Mouse (Mus musculus): Measurements from ENCODE around the gene Dusp5. TPM values are rescaled to one million over a fixed set of nuclear protein-coding genes. Genes with fewer than 3 reads are reported as not detected.
"Not testable (repeated sequence)": the region's sequence is repeated elsewhere in the genome, so short reads cannot be mapped to it uniquely, and the experiment has no call there.

Gene Dusp5
- polyA plus RNA-seq, 1 experiment from 2014 or later = 6.9 TPM

- Histone ChIP-seq H3K4me2 (ENCODE audit: low read depth, low read length) (no peak overlapping the region), H3K27me3 (ENCODE audit: control insufficient read depth, insufficient read depth, low read depth, low read length) (no peaks in the 10 kb centered on the region), H3K4me1 (replicated peaks; ENCODE audit: control insufficient read depth, insufficient read depth, low read length) (no peaks in the 10 kb centered on the region), H3K4me3 (ENCODE audit: low read length) (no peak overlapping the region), H3K9ac (ENCODE audit: low read length) (no peak overlapping the region), H3K36me3 (ENCODE audit: control insufficient read depth, insufficient read depth, low read length) (no peaks in the 10 kb centered on the region), H3K27ac (ENCODE audit: low read length) (no peak overlapping the region), H3K9me3 (ENCODE audit: control insufficient read depth, low read length) (no peaks in the 10 kb centered on the region)
- ATAC-seq (ENCODE audit: low read depth) = no peak
- WGBS = 55% methylated on average over 4 of the region's 4 CpGs
Observed at GRCm38 (mm10) chr19:53492528-53492927, 36.4 kb upstream of the Dusp5 start.

DNA sequence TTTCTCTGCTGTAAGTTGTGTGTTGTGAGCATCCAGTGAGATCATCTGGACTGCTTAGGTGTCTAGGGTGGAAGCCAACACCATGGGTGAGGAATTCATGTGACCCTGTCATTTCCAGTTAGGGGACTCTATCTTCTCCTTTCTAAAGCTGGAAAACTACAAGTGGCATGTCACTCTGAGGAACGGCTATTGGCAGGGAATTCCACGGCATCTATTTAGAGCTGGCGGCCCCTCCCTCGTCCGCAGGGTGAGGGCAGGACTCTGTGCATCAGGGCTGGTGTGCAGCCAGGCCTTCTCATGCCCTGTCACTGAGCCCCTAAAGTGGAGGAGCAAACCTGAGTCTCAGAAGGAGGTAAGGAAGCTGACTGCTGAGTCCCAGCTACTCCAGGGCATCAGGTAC lies 35.0 kb upstream of the Dusp5 start:
- no peak for ATAC-seq (ENCODE audit: low read depth)
- H3K27me3 ChIP-seq (ENCODE audit: control insufficient read depth, insufficient read depth, low read depth, low read length) = no peaks in the 10 kb centered on the region
- no peaks in the 10 kb centered on the region for H3K4me1 ChIP-seq (replicated peaks; ENCODE audit: control insufficient read depth, insufficient read depth, low read length)
- no peak overlapping the region for H3K4me3 ChIP-seq (ENCODE audit: low read length)
- H3K9me3 ChIP-seq (ENCODE audit: control insufficient read depth, low read length) = no peaks in the 10 kb centered on the region
- H3K27ac ChIP-seq (ENCODE audit: low read length) = no peak overlapping the region
- no peak overlapping the region for H3K4me2 ChIP-seq (ENCODE audit: low read depth, low read length)
- H3K36me3 ChIP-seq (ENCODE audit: control insufficient read depth, insufficient read depth, low read length) = no peaks in the 10 kb centered on the region
- 49% methylated on average over 5 of the region's 5 CpGs for WGBS
- H3K9ac ChIP-seq (ENCODE audit: low read length) = no peak overlapping the region

DNA sequence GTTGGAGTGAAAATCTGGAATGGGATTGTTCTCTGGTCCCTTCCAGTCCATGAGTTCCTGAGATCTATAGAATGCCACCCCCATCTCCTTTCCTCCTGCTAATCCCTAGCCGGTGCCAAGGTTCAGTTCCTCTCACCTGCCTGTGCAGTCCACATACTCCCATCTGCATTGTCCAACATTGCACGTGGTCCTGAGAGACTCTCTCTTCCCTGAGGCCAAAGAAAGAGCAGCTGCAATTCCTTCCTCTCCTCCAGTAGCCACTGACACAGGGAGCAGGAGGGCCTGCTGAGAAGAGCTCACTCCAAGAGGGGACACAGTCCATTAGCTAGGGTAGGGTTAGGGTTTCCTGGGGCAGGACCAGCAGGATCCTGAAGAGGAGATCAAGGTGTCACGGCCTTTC lies 31.0 kb upstream of the Dusp5 start:
- no peaks in the 10 kb centered on the region for H3K27me3 ChIP-seq (ENCODE audit: control insufficient read depth, insufficient read depth, low read depth, low read length)
- ATAC-seq (ENCODE audit: low read depth) = no peak
- H3K4me3 ChIP-seq (ENCODE audit: low read length) = no peak overlapping the region
- no peak overlapping the region for H3K27ac ChIP-seq (ENCODE audit: low read length)
- no peak overlapping the region for H3K9ac ChIP-seq (ENCODE audit: low read length)
- 60% methylated on average over 3 of the region's 3 CpGs for WGBS
- H3K4me1 ChIP-seq (replicated peaks; ENCODE audit: control insufficient read depth, insufficient read depth, low read length) = peaks cover 8% of the 10 kb centered on the region; the same call in 1 of the 2 replicates
- no peaks in the 10 kb centered on the region for H3K36me3 ChIP-seq (ENCODE audit: control insufficient read depth, insufficient read depth, low read length)
- H3K9me3 ChIP-seq (ENCODE audit: control insufficient read depth, low read length) = no peaks in the 10 kb centered on the region
- H3K4me2 ChIP-seq (ENCODE audit: low read depth, low read length) = no peak overlapping the region

DNA sequence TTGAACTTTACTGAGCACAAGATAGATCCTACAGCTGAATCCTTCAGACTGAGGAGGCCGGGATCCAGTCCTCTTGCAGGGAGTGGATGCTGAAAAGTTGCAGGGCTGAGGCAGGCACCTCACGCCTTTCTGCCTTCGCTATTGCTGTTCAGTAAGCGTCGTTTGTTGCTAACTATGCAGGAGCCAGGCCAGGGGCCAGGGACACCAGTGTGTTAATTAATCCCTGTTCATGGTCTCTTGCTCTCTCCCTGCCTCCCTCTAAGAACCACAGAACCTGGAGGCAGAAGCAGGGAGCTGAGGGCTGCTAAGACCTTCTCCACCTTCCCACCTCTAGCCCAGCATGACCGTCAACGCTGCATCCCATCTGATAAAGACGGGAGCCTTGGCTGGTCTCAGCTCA lies 29.9 kb upstream of the Dusp5 start:
- H3K9ac ChIP-seq (ENCODE audit: low read length) = no peak overlapping the region
- no peak overlapping the region for H3K27ac ChIP-seq (ENCODE audit: low read length)
- no peaks in the 10 kb centered on the region for H3K27me3 ChIP-seq (ENCODE audit: control insufficient read depth, insufficient read depth, low read depth, low read length)
- no peak for ATAC-seq (ENCODE audit: low read depth)
- H3K9me3 ChIP-seq (ENCODE audit: control insufficient read depth, low read length) = no peaks in the 10 kb centered on the region
- H3K4me1 ChIP-seq (replicated peaks; ENCODE audit: control insufficient read depth, insufficient read depth, low read length) = peaks cover 8% of the 10 kb centered on the region; the same call in 1 of the 2 replicates
- no peaks in the 10 kb centered on the region for H3K36me3 ChIP-seq (ENCODE audit: control insufficient read depth, insufficient read depth, low read length)
- no peak overlapping the region for H3K4me2 ChIP-seq (ENCODE audit: low read depth, low read length)
- no peak overlapping the region for H3K4me3 ChIP-seq (ENCODE audit: low read length)
- WGBS = 93% methylated on average over 8 of the region's 8 CpGs

GRCm38 (mm10) chr19:53499451-53499940 lies 29.4 kb upstream of the Dusp5 start:
- H3K4me2 ChIP-seq (ENCODE audit: low read depth, low read length) = no peak overlapping the region
- H3K36me3 ChIP-seq (ENCODE audit: control insufficient read depth, insufficient read depth, low read length) = no peaks in the 10 kb centered on the region
- WGBS = 81% methylated on average over 4 of the region's 4 CpGs
- H3K4me3 ChIP-seq (ENCODE audit: low read length) = no peak overlapping the region
- no peaks in the 10 kb centered on the region for H3K27me3 ChIP-seq (ENCODE audit: control insufficient read depth, insufficient read depth, low read depth, low read length)
- no peak overlapping the region for H3K9ac ChIP-seq (ENCODE audit: low read length)
- H3K9me3 ChIP-seq (ENCODE audit: control insufficient read depth, low read length) = no peaks in the 10 kb centered on the region
- peak; percentile 39; the same call in 1 of the 2 replicates for ATAC-seq (ENCODE audit: low read depth)
- H3K27ac ChIP-seq (ENCODE audit: low read length) = no peak overlapping the region
- H3K4me1 ChIP-seq (replicated peaks; ENCODE audit: control insufficient read depth, insufficient read depth, low read length) = peaks cover 8% of the 10 kb centered on the region; the same call in 1 of the 2 replicates

- H3K4me2 ChIP-seq (ENCODE audit: low read depth, low read length) = peak overlapping the region; percentile 22; the same call in 1 of the 2 replicates
- peak overlapping the region; percentile 54 for H3K27ac ChIP-seq (ENCODE audit: low read length)
- 36% methylated on average over 25 of the region's 25 CpGs for WGBS
- H3K9ac ChIP-seq (ENCODE audit: low read length) = no peak overlapping the region
- ATAC-seq (ENCODE audit: low read depth) = peak; percentile 72
- no peak overlapping the region for H3K4me3 ChIP-seq (ENCODE audit: low read length)
- H3K4me1 ChIP-seq (replicated peaks; ENCODE audit: control insufficient read depth, insufficient read depth, low read length) = peaks cover 8% of the 10 kb centered on the region; the same call in 1 of the 2 replicates
- H3K27me3 ChIP-seq (ENCODE audit: control insufficient read depth, insufficient read depth, low read depth, low read length) = no peaks in the 10 kb centered on the region
- no peaks in the 10 kb centered on the region for H3K9me3 ChIP-seq (ENCODE audit: control insufficient read depth, low read length)
- no peaks in the 10 kb centered on the region for H3K36me3 ChIP-seq (ENCODE audit: control insufficient read depth, insufficient read depth, low read length)
Observed at GRCm38 (mm10) chr19:53500298-53501006, 28.5 kb upstream of the Dusp5 start.

DNA sequence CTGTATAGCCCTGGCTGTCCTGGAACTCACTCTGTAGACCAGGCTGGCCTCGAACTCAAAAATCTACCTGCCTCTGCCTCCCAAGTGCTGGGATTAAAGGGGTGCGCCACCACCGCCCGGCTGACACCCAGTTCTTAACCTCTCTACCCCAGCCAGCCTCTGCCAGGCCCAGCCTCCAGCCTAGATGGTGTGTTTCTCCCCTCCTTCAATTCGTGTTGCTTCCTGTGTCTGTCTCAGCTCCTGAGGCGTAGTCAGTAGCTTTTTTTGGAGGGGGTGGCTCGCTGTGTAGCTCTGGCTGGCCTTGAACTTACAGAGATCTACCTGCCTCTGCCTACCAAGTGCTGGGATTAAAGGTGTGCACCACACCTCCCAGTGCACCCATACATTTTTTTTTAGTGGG lies 27.7 kb upstream of the Dusp5 start:
- not testable (repeated sequence) for H3K4me1 ChIP-seq (replicated peaks; ENCODE audit: control insufficient read depth, insufficient read depth, low read length); H3K27me3 ChIP-seq (ENCODE audit: control insufficient read depth, insufficient read depth, low read depth, low read length); ATAC-seq (ENCODE audit: low read depth); H3K9me3 ChIP-seq (ENCODE audit: control insufficient read depth, low read length); H3K27ac ChIP-seq (ENCODE audit: low read length); H3K9ac ChIP-seq (ENCODE audit: low read length); H3K4me3 ChIP-seq (ENCODE audit: low read length); H3K4me2 ChIP-seq (ENCODE audit: low read depth, low read length); H3K36me3 ChIP-seq (ENCODE audit: control insufficient read depth, insufficient read depth, low read length)
- WGBS = 85% methylated on average over 7 of the region's 7 CpGs

- Histone ChIP-seq H3K9ac (ENCODE audit: low read length) (no peak overlapping the region), H3K27me3 (ENCODE audit: control insufficient read depth, insufficient read depth, low read depth, low read length) (no peaks in the 10 kb centered on the region), H3K36me3 (ENCODE audit: control insufficient read depth, insufficient read depth, low read length) (no peaks in the 10 kb centered on the region), H3K9me3 (ENCODE audit: control insufficient read depth, low read length) (no peaks in the 10 kb centered on the region), H3K4me2 (ENCODE audit: low read depth, low read length) (no peak overlapping the region), H3K4me1 (replicated peaks; ENCODE audit: control insufficient read depth, insufficient read depth, low read length) (peaks cover 8% of the 10 kb centered on the region; the same call in 1 of the 2 replicates), H3K27ac (ENCODE audit: low read length) (no peak overlapping the region), H3K4me3 (ENCODE audit: low read length) (no peak overlapping the region)
- ATAC-seq (ENCODE audit: low read depth) = no peak
- WGBS = 93% methylated on average over 2 of the region's 2 CpGs
Observed at GRCm38 (mm10) chr19:53501765-53502164, 27.1 kb upstream of the Dusp5 start.

DNA sequence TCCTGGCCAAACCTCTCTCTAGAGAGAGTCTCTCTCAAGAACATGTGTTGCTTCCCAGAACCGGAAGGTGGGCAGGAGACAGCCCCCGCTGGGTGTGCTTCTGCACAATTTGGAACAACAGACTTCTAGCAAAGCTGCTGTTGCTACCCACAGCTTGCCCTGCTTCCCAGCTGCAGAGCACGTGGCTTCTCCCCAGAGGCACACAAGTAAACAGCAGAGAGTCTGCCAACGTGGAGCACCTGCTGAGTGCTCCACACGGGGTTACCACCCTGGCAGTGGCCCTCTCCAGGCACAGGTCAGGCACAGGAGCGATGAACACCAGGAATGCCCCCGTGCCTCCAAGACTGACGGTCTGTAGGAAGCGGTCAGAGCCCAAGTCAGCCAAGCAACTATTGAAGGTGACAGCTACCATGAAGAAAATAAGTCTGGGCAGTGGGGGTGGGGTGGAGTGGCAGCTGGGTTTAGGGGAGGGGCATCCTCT lies 26.0 kb upstream of the Dusp5 start:
- no peaks in the 10 kb centered on the region for H3K27me3 ChIP-seq (ENCODE audit: control insufficient read depth, insufficient read depth, low read depth, low read length)
- H3K9ac ChIP-seq (ENCODE audit: low read length) = no peak overlapping the region
- no peak overlapping the region for H3K4me2 ChIP-seq (ENCODE audit: low read depth, low read length)
- no peaks in the 10 kb centered on the region for H3K9me3 ChIP-seq (ENCODE audit: control insufficient read depth, low read length)
- H3K4me1 ChIP-seq (replicated peaks; ENCODE audit: control insufficient read depth, insufficient read depth, low read length) = peaks cover 14% of the 10 kb centered on the region; the same call in 1 of the 2 replicates
- no peaks in the 10 kb centered on the region for H3K36me3 ChIP-seq (ENCODE audit: control insufficient read depth, insufficient read depth, low read length)
- ATAC-seq (ENCODE audit: low read depth) = no peak
- whole genome bisulfite sequencing = 51% methylated on average over 9 of the region's 9 CpGs
- no peak overlapping the region for H3K27ac ChIP-seq (ENCODE audit: low read length)
- no peak overlapping the region for H3K4me3 ChIP-seq (ENCODE audit: low read length)

Measured in lung, embryonic 16.5 days (tissue).